Mouse (Mus musculus): ENCODE results near the gene Tnrc6b. TPM values are rescaled to one million over a fixed set of nuclear protein-coding genes. Genes with fewer than 3 reads are reported as not detected.

Gene Tnrc6b
- polyA plus RNA-seq, 1 experiment from 2014 or later, result 21.2 TPM

- peak overlapping the region; percentile 69 for H3K4me2 ChIP-seq (ENCODE audit: low read depth, low read length)
- no peaks in the 10 kb centered on the region for H3K27me3 ChIP-seq (ENCODE audit: control insufficient read depth, insufficient read depth, low read length)
- H3K27ac ChIP-seq (ENCODE audit: low read length), result peak overlapping the region; percentile 83
- no peak overlapping the region for H3K4me3 ChIP-seq (ENCODE audit: low read length)
- H3K9me3 ChIP-seq (replicated peaks; ENCODE audit: control insufficient read depth, low read length), result no peaks in the 10 kb centered on the region
- H3K36me3 ChIP-seq (ENCODE audit: control insufficient read depth, insufficient read depth), result no peaks in the 10 kb centered on the region
- peak overlapping the region; percentile 7; the same call in 1 of the 2 replicates for H3K9ac ChIP-seq (ENCODE audit: low read length)
- WGBS, result 14% methylated on average over 8 of the region's 8 CpGs
- no peak for ATAC-seq (replicated peaks; ENCODE audit: extremely low read depth, insufficient read depth, low FRiP score)
- peaks cover 29% of the 10 kb centered on the region for H3K4me1 ChIP-seq (ENCODE audit: control insufficient read depth, insufficient read depth, low read length)
Observed at GRCm38 (mm10) chr15:80707088-80707487, 4.0 kb upstream of the Tnrc6b start.

DNA sequence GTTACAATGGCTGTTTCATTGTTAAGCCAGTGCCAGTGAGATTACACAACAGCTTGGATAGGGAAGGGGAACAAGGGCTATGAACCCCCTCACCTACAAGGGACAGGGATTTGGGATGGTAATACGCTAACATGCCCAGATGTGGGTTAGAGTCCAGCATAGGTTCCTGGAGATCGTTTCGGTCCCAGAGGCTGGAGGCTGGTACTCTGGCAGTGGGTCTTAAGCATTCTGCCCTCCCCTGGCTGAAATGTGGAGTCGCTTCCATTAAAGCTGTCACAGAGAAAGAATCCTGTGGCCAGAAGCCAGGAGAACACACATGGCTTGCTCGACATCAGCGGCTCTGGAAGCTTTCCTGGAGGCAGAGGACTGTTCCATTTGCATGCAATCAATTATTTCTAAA lies 1.5 kb upstream of the Tnrc6b start:
- no peak for ATAC-seq (replicated peaks; ENCODE audit: extremely low read depth, insufficient read depth, low FRiP score)
- peaks cover 32% of the 10 kb centered on the region for H3K4me1 ChIP-seq (ENCODE audit: control insufficient read depth, insufficient read depth, low read length)
- peak overlapping the region; percentile 76 for H3K27ac ChIP-seq (ENCODE audit: low read length)
- no peak overlapping the region for H3K9ac ChIP-seq (ENCODE audit: low read length)
- 21% methylated on average over 6 of the region's 6 CpGs for WGBS
- no peaks in the 10 kb centered on the region for H3K36me3 ChIP-seq (ENCODE audit: control insufficient read depth, insufficient read depth)
- H3K4me3 ChIP-seq (ENCODE audit: low read length), result no peak overlapping the region
- H3K27me3 ChIP-seq (ENCODE audit: control insufficient read depth, insufficient read depth, low read length), result no peaks in the 10 kb centered on the region
- peak overlapping the region; percentile 3; the same call in 1 of the 2 replicates for H3K4me2 ChIP-seq (ENCODE audit: low read depth, low read length)
- H3K9me3 ChIP-seq (replicated peaks; ENCODE audit: control insufficient read depth, low read length), result no peaks in the 10 kb centered on the region

GRCm38 (mm10) chr15:80710257-80710607 lies 881 bp upstream of the Tnrc6b start:
- Histone ChIP-seq H3K9me3 (replicated peaks; ENCODE audit: control insufficient read depth, low read length) (no peaks in the 10 kb centered on the region), H3K4me2 (ENCODE audit: low read depth, low read length) (peak overlapping the region; percentile 61), H3K4me1 (ENCODE audit: control insufficient read depth, insufficient read depth, low read length) (peaks cover 32% of the 10 kb centered on the region), H3K4me3 (ENCODE audit: low read length) (peak overlapping the region; percentile 87), H3K9ac (ENCODE audit: low read length) (peak overlapping the region; percentile 25; the same call in 1 of the 2 replicates), H3K36me3 (ENCODE audit: control insufficient read depth, insufficient read depth) (no peaks in the 10 kb centered on the region), H3K27ac (ENCODE audit: low read length) (peak overlapping the region; percentile 98), H3K27me3 (ENCODE audit: control insufficient read depth, insufficient read depth, low read length) (no peaks in the 10 kb centered on the region)
- no peak for ATAC-seq (replicated peaks; ENCODE audit: extremely low read depth, insufficient read depth, low FRiP score)
- WGBS, result 15% methylated on average over 5 of the region's 5 CpGs

DNA sequence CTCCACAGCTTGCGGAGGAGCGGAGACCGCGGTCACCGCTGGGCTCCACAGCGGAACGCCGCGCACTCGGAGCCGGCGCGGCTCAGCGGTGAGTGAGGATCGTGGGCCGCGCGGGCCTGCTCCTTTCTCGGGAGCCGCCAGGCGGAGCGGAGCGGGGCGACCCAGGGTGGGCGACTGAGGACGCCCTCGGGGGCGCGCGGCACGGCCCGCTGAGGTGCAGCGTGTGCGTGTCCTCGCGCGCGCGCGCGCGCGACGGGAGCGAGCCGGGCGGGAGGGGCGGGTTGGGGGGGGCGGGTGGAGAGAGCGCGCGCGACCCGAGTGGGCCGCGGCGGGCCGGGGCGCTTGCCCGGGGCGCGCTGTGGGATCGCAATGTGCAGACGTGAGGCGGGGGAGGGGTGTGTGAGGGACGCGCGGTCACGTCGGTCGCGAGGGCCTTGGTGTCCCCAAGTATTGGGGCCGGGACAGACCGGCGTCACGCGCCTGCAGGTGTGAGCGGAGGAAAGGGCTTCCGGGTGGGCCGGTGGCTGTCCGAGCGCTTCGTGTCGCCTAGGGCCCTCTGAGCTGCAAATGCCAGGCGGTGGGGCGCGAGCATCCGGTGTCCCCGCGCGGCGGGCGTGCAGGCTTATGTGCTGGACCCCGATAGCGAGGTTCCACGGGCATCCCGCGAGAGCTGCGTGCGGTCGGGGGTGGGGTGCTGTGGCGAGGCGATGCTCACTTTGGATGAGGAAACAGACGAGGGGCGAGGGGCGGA lies 463 bp downstream of the Tnrc6b start:
- Histone ChIP-seq H3K4me3 (ENCODE audit: low read length) (peak overlapping the region; percentile 87), H3K4me2 (ENCODE audit: low read depth, low read length) (peak overlapping the region; percentile 94), H3K9me3 (replicated peaks; ENCODE audit: control insufficient read depth, low read length) (no peaks in the 10 kb centered on the region), H3K27ac (ENCODE audit: low read length) (peak overlapping the region; percentile 83), H3K36me3 (ENCODE audit: control insufficient read depth, insufficient read depth) (no peaks in the 10 kb centered on the region), H3K27me3 (ENCODE audit: control insufficient read depth, insufficient read depth, low read length) (no peaks in the 10 kb centered on the region), H3K9ac (ENCODE audit: low read length) (peak overlapping the region; percentile 87), H3K4me1 (ENCODE audit: control insufficient read depth, insufficient read depth, low read length) (peaks cover 23% of the 10 kb centered on the region)
- ATAC-seq (replicated peaks; ENCODE audit: extremely low read depth, insufficient read depth, low FRiP score), result no peak; the same call in 1 of the 2 replicates
- WGBS, result under 1% methylated on average over 81 of the region's 106 CpGs

- ATAC-seq (replicated peaks; ENCODE audit: extremely low read depth, insufficient read depth, low FRiP score), result no peak
- Histone ChIP-seq H3K36me3 (ENCODE audit: control insufficient read depth, insufficient read depth) (no peaks in the 10 kb centered on the region), H3K4me2 (ENCODE audit: low read depth, low read length) (no peak overlapping the region), H3K27ac (ENCODE audit: low read length) (no peak overlapping the region), H3K4me1 (ENCODE audit: control insufficient read depth, insufficient read depth, low read length) (peaks cover 12% of the 10 kb centered on the region), H3K9me3 (replicated peaks; ENCODE audit: control insufficient read depth, low read length) (no peaks in the 10 kb centered on the region), H3K4me3 (ENCODE audit: low read length) (no peak overlapping the region), H3K9ac (ENCODE audit: low read length) (no peak overlapping the region), H3K27me3 (ENCODE audit: control insufficient read depth, insufficient read depth, low read length) (no peaks in the 10 kb centered on the region)
- 80% methylated on average over 4 of the region's 4 CpGs for WGBS
Observed at GRCm38 (mm10) chr15:80714299-80714698, 3.2 kb downstream of the Tnrc6b start.

DNA sequence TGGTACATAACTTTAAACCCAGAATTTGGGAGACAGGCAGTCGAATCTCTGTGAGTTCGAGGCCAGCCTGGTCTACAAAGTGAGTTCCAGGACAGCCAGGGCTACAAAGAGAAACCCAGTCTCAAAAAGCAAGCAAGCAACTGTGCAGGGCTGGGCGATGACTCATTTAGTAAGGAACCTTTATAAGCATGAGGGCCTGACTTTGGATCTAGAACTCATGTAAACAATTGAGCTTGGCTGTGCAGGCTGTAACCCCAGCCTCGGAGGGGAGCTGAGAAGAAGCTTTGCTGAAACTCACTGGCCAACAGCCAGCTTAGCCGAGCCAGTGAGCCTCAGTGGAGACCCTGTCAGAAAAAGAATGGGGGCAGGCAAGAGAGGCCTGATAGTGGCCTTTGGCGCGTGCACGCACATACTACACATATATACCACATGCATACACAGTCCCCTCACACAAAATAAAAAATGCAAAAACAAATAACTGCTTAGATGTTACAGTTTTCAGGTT lies 5.6 kb downstream of the Tnrc6b start:
- Histone ChIP-seq H3K4me2 (ENCODE audit: low read depth, low read length) (no peak overlapping the region), H3K36me3 (ENCODE audit: control insufficient read depth, insufficient read depth) (no peaks in the 10 kb centered on the region), H3K4me1 (ENCODE audit: control insufficient read depth, insufficient read depth, low read length) (peaks cover 17% of the 10 kb centered on the region), H3K4me3 (ENCODE audit: low read length) (no peak overlapping the region), H3K9ac (ENCODE audit: low read length) (no peak overlapping the region), H3K9me3 (replicated peaks; ENCODE audit: control insufficient read depth, low read length) (no peaks in the 10 kb centered on the region), H3K27me3 (ENCODE audit: control insufficient read depth, insufficient read depth, low read length) (no peaks in the 10 kb centered on the region), H3K27ac (ENCODE audit: low read length) (no peak overlapping the region)
- no peak for ATAC-seq (replicated peaks; ENCODE audit: extremely low read depth, insufficient read depth, low FRiP score)
- WGBS, result 74% methylated on average over 8 of the region's 8 CpGs

DNA sequence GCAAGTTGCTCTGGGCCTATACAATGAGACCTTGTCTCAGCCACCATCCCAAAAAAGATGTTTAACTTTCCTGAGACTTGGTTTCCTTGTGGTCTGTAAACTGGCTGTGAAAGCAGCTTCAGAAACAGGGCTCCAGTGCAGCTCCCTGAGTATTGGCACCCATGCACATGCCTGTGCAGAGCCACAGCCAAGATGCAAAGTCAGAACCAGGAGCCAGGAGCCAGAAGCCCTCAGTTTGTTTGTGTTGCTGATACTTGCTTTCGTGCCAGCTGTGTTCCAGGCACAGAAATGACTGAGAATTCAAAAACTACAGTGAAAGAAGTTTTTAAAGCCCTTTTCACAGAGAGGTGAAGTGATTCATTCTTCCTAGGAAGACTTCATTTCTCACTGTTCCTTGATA lies 6.3 kb downstream of the Tnrc6b start:
- Histone ChIP-seq H3K4me2 (ENCODE audit: low read depth, low read length) (no peak overlapping the region), H3K36me3 (ENCODE audit: control insufficient read depth, insufficient read depth) (no peaks in the 10 kb centered on the region), H3K4me1 (ENCODE audit: control insufficient read depth, insufficient read depth, low read length) (peaks cover 11% of the 10 kb centered on the region), H3K27me3 (ENCODE audit: control insufficient read depth, insufficient read depth, low read length) (no peaks in the 10 kb centered on the region), H3K9ac (ENCODE audit: low read length) (no peak overlapping the region), H3K27ac (ENCODE audit: low read length) (no peak overlapping the region), H3K9me3 (replicated peaks; ENCODE audit: control insufficient read depth, low read length) (no peaks in the 10 kb centered on the region), H3K4me3 (ENCODE audit: low read length) (no peak overlapping the region)
- 43% methylated on average over 1 of the region's 1 CpGs for WGBS
- no peak for ATAC-seq (replicated peaks; ENCODE audit: extremely low read depth, insufficient read depth, low FRiP score)

DNA sequence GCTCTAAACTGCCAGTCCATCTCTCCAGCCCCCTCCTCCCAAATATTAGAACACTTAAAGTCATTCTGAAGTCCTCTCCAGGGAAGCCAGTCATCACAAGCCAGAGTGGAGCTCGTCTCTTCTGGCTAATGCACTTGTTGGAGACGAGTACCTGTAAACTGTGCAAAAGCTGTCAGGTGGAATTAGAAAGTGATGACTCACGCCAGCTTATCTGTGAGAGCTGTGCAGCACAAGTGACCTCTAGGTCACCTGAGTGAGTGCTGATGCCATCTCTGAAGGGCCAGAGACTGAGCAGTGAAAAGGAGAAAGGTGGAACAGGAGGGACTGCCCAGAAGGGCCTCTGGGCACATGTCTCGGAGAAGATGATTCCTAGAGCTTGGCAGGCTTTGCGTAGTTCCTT lies 9.1 kb downstream of the Tnrc6b start:
- Histone ChIP-seq H3K27me3 (ENCODE audit: control insufficient read depth, insufficient read depth, low read length) (no peaks in the 10 kb centered on the region), H3K4me1 (ENCODE audit: control insufficient read depth, insufficient read depth, low read length) (peaks cover 11% of the 10 kb centered on the region), H3K9ac (ENCODE audit: low read length) (no peak overlapping the region), H3K9me3 (replicated peaks; ENCODE audit: control insufficient read depth, low read length) (no peaks in the 10 kb centered on the region), H3K4me2 (ENCODE audit: low read depth, low read length) (no peak overlapping the region), H3K4me3 (ENCODE audit: low read length) (no peak overlapping the region), H3K27ac (ENCODE audit: low read length) (no peak overlapping the region), H3K36me3 (ENCODE audit: control insufficient read depth, insufficient read depth) (no peaks in the 10 kb centered on the region)
- 33% methylated on average over 5 of the region's 5 CpGs for WGBS
- ATAC-seq (replicated peaks; ENCODE audit: extremely low read depth, insufficient read depth, low FRiP score), result no peak

- ATAC-seq (replicated peaks; ENCODE audit: extremely low read depth, insufficient read depth, low FRiP score), result no peak
- H3K36me3 ChIP-seq (ENCODE audit: control insufficient read depth, insufficient read depth), result no peaks in the 10 kb centered on the region
- no peak overlapping the region for H3K4me3 ChIP-seq (ENCODE audit: low read length)
- H3K9me3 ChIP-seq (replicated peaks; ENCODE audit: control insufficient read depth, low read length), result no peaks in the 10 kb centered on the region
- H3K27me3 ChIP-seq (ENCODE audit: control insufficient read depth, insufficient read depth, low read length), result no peaks in the 10 kb centered on the region
- H3K9ac ChIP-seq (ENCODE audit: low read length), result no peak overlapping the region
- WGBS, result 68% methylated on average over 6 of the region's 6 CpGs
- peaks cover 11% of the 10 kb centered on the region for H3K4me1 ChIP-seq (ENCODE audit: control insufficient read depth, insufficient read depth, low read length)
- no peak overlapping the region for H3K27ac ChIP-seq (ENCODE audit: low read length)
- no peak overlapping the region for H3K4me2 ChIP-seq (ENCODE audit: low read depth, low read length)
Observed at GRCm38 (mm10) chr15:80721861-80722260, 10.7 kb downstream of the Tnrc6b start.
